Mouse (Mus musculus) limb, embryonic 10.5 days (tissue): Measurements from ENCODE around the gene Brpf1. TPM values are rescaled to one million over a fixed set of nuclear protein-coding genes. Genes with fewer than 3 reads are reported as not detected.
A peak's percentile ranks its signal among the peaks of the same experiment; 100 is the strongest.

Source experiments
- DNase-seq: peaks from one replicate; pipeline ENCODE4 v3.0.0-alpha.2; 2017; ENCODE audit warnings: low spot score
- H3K27ac ChIP-seq: fragments of 300-500 bp; sonication (generic); 2 replicates; pipeline ENCODE4 v1.5.1; 2016; ENCODE audit warnings: mild to moderate bottlenecking
- H3K27me3 ChIP-seq: fragments of 300-500 bp; sonication (generic); 2 replicates; pipeline ENCODE4 v1.6.1; 2016; ENCODE audit warnings: low read depth, mild to moderate bottlenecking; ENCODE audit not compliant: poor library complexity, severe bottlenecking
- H3K36me3 ChIP-seq: fragments of 300-500 bp; sonication (generic); 2 replicates; pipeline ENCODE4 v1.6.1; 2016; ENCODE audit warnings: mild to moderate bottlenecking, moderate library complexity
- H3K4me1 ChIP-seq: fragments of 300-500 bp; sonication (generic); 2 replicates; pipeline ENCODE4 v1.6.1; 2016
- H3K4me3 ChIP-seq: fragments of 300-500 bp; sonication (generic); 2 replicates; pipeline ENCODE4 v1.5.1; 2016; ENCODE audit warnings: mild to moderate bottlenecking, moderate library complexity
- H3K9me3 ChIP-seq: fragments of 300-500 bp; sonication (generic); replicated peaks from 2 replicates; pipeline ENCODE4 v1.6.1; 2016; ENCODE audit warnings: mild to moderate bottlenecking
- WGBS: fragments of 180-500 bp; shearing (Covaris S2); methylation state at CpG from one replicate; pipeline ENCODE4 v1.1.7; 2016; 5-methylcytosine and 5-hydroxymethylcytosine counted together
- polyA plus RNA-seq: library from polyadenylated mRNA; unstranded; fragments of >200 nt; fragmentation: Nextera tagmentation; extraction: Ambion mirVana; gene quantifications from 2 replicates; pipeline ENCODE4 v1.2.1, GENCODE M21; 2016

The Brpf1 gene
- polyA plus RNA-seq, 1 experiment from 2014 or later: 28.0 TPM

DNA sequence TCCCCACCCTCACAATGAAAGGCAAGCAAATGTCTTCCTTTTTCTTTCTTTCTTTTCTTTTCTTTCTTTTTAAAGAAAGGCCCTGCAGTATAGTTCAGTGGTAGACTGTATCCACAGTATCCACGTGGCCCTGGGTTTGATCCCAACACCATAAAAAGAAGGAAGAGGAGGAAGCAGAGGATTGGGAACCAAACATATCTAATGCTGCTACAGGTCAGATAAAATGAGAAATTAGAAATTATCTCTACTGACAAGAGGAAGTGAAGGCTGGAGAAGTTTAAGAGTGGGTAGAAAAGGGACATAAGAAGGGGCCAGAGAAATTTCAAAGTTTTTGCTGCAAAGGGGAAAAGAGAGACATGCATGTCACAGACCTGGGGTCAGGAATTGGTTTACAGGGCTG, 20.6 kb upstream of the Brpf1 start:
- H3K9me3 ChIP-seq: no peaks in the 10 kb centered on the region
- no peak overlapping the region for H3K4me3 ChIP-seq
- H3K36me3 ChIP-seq: no peaks in the 10 kb centered on the region
- 66% methylated on average over 1 of the region's 1 CpGs for WGBS
- DNase-seq: no peak
- peaks cover 46% of the 10 kb centered on the region for H3K27me3 ChIP-seq
- H3K27ac ChIP-seq: no peak overlapping the region
- H3K4me1 ChIP-seq: peaks cover 13% of the 10 kb centered on the region

DNA sequence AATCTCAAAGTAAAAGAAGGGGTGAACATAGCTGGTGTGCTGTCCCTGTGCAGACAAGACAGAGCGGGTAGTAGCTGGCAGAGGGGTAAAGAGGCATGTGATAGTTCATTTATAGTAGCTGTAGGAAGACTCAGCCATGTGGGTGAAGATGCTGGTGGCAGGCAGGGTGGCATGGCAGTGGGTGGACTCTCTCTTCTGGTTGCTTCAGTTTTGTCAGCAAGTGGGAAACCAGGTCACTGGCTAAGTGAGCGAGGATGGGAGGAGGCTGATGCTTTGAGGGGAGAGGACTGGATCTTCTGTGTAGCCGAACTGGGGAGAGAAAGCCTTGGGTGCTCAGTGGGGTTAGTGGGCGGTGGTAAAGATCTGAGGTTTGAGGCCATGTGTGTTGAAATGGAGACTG, 19.7 kb upstream of the Brpf1 start:
- Histone ChIP-seq H3K27me3 (peaks cover 36% of the 10 kb centered on the region), H3K4me1 (peaks cover 10% of the 10 kb centered on the region), H3K36me3 (no peaks in the 10 kb centered on the region), H3K4me3 (no peak overlapping the region), H3K9me3 (no peaks in the 10 kb centered on the region), H3K27ac (no peak overlapping the region)
- no peak for DNase-seq
- WGBS: 77% methylated on average over 4 of the region's 4 CpGs

- Histone ChIP-seq H3K4me1 (no peaks in the 10 kb centered on the region), H3K36me3 (no peaks in the 10 kb centered on the region), H3K27me3 (peaks cover 15% of the 10 kb centered on the region), H3K27ac (no peak overlapping the region), H3K9me3 (no peaks in the 10 kb centered on the region), H3K4me3 (no peak overlapping the region)
- no peak for DNase-seq
- WGBS: 94% methylated on average over 15 of the region's 15 CpGs
Observed at GRCm38 (mm10) chr6:113289346-113289745, 17.6 kb upstream of the Brpf1 start.

DNA sequence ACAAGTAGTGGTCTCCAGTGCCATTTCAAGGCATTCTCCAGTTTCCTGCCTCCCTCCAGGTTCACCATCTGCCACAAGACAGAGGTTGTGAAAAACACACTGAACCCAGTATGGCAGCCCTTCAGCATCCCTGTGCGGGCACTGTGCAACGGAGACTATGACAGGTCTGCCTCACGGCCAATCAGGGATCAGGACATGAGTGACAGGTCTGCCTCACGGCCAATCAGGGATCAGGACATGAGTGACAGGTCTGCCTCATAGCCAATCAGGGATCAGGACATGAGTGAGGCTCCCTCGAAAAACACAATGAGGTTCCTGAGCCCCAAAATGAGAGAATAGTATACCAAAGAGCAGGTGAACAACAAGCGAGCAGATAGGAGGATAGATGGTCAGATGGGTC, 16.6 kb upstream of the Brpf1 start:
- Histone ChIP-seq H3K4me1 (no peaks in the 10 kb centered on the region), H3K27ac (no peak overlapping the region), H3K36me3 (no peaks in the 10 kb centered on the region), H3K9me3 (no peaks in the 10 kb centered on the region), H3K27me3 (peaks cover 5% of the 10 kb centered on the region), H3K4me3 (no peak overlapping the region)
- WGBS: 70% methylated on average over 6 of the region's 6 CpGs
- no peak for DNase-seq

DNA sequence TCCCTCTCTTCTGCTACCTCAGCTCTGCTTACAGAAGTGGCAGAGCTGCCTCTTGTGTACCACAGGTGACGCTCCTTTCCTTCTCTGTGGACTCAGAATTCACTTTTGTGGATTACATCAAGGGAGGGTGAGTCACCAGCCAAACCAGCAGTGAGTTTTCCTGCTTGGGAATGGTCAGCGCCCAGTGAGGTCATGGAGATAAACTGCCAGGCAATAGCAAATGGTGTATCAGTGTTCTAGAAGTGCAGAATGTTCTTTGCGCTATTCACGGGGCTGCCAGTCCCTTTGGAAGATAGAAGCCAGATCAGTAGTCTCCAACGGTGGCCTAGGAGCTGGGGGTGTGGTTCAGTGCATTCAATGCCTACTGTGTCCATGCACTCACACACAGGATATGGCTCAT, 14.0 kb upstream of the Brpf1 start:
- H3K4me3 ChIP-seq: no peak overlapping the region
- 81% methylated on average over 5 of the region's 5 CpGs for WGBS
- H3K27me3 ChIP-seq: no peaks in the 10 kb centered on the region
- no peak overlapping the region for H3K27ac ChIP-seq
- no peaks in the 10 kb centered on the region for H3K4me1 ChIP-seq
- DNase-seq: no peak
- H3K9me3 ChIP-seq: no peaks in the 10 kb centered on the region
- no peaks in the 10 kb centered on the region for H3K36me3 ChIP-seq

DNA sequence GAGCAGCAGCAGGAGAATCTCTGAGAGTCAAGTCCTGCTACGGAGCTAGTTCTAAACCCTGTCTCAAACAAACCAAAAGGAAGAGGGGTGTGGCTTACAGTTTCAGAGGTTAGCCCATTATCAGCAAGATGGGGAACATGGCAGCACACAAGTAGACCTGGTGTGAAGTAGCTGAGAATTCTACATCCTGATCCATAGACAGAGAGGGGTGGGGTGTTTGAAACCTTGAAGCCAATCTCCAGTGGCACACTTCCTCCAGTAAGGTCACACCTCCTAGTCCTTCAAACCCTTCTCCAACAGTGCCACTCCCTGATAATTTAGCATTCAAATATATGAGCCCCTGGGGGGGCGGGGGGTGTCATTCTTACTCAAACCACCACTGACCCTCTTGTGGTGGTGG, 10.9 kb upstream of the Brpf1 start:
- Histone ChIP-seq H3K27ac (no peak overlapping the region), H3K36me3 (no peaks in the 10 kb centered on the region), H3K4me1 (no peaks in the 10 kb centered on the region), H3K9me3 (no peaks in the 10 kb centered on the region), H3K27me3 (no peaks in the 10 kb centered on the region), H3K4me3 (no peak overlapping the region)
- 83% methylated on average over 2 of the region's 2 CpGs for WGBS
- DNase-seq: no peak

DNA sequence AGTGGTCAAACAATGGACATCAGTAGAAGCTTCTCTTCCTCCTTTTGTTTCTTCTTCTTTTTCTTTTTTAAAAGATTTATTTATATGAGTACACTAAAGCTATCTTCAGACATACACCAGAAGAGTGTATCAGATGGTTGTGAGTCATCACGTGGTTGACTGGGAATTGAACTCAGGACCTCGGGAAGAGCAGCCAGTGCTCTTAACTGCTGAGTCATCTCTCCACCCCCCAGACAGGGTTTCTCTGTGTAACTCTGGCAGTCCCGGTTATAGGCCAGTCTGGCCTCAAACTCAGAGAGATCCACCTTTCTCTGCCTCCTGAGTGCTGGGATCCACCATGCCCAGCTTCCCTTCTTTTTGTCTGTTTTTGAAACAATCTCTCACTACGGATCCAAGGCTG, 10.3 kb upstream of the Brpf1 start:
- Histone ChIP-seq H3K4me1 (no peaks in the 10 kb centered on the region), H3K9me3 (no peaks in the 10 kb centered on the region), H3K36me3 (no peaks in the 10 kb centered on the region), H3K27ac (no peak overlapping the region), H3K27me3 (no peaks in the 10 kb centered on the region), H3K4me3 (no peak overlapping the region)
- 76% methylated on average over 4 of the region's 4 CpGs for WGBS
- DNase-seq: no peak

GRCm38 (mm10) chr6:113301350-113301749, 5.6 kb upstream of the Brpf1 start:
- H3K27ac ChIP-seq: no peak overlapping the region
- 81% methylated on average over 5 of the region's 5 CpGs for WGBS
- H3K9me3 ChIP-seq: no peaks in the 10 kb centered on the region
- H3K4me1 ChIP-seq: no peaks in the 10 kb centered on the region; the same call in 1 of the 2 replicates
- no peaks in the 10 kb centered on the region for H3K27me3 ChIP-seq
- DNase-seq: no peak
- no peaks in the 10 kb centered on the region for H3K36me3 ChIP-seq
- H3K4me3 ChIP-seq: no peak overlapping the region

DNA sequence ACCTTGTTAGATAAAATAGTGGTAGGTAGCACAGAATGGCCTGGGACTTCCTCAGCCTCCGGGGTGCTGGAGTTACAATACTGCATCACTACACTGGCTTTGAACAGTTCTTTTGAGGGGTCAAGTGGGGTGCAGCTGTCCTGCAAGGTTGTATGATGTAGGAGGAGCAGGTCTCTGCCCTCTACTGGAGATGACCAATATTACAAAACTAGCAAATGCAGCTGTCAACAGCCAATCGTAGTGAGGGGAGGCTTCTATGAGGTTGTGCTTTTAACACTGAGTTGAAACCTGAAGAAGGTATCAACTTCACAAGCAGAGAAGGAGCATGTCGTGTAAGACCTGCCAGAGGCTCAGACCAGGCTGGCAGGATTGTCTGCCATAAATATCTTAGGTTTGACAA, 4.7 kb upstream of the Brpf1 start:
- H3K36me3 ChIP-seq: no peaks in the 10 kb centered on the region
- DNase-seq: no peak
- no peaks in the 10 kb centered on the region for H3K9me3 ChIP-seq
- H3K4me1 ChIP-seq: no peaks in the 10 kb centered on the region; the same call in 1 of the 2 replicates
- no peak overlapping the region for H3K27ac ChIP-seq
- no peak overlapping the region for H3K4me3 ChIP-seq
- 35% methylated on average over 3 of the region's 3 CpGs for WGBS
- no peaks in the 10 kb centered on the region for H3K27me3 ChIP-seq

DNA sequence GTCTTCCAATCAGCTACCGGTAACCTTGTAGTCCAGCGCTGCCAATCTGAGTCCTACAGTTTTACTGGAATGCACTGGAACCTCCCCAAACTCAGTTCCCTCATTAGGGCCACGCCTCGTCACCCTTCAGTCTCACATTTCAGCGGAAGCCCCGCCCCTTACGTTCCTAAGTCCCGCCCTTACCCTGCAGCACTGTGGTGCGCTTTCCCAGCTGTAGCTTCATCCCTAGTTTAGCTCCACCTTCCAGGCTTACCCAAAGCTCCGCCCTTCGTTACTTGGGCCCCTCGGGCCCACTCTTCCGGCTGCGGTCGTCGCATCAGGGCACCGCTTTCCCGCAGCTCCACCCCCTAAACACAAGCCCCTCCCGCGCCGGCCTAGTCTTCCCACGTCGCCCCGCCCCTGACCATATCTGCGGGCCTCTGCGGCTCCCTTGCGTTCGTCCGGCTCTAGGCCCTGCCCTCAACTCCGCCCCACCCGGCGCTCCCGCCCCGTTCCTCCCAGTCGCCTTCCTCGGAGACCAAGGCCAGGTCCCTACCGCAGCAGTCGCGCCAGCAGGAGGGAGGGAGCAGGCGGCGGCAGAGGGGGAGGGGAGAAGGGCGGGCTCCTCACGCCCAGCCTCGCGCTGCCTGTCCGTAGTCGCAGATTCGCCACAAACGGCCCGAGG, 483 bp upstream of the Brpf1 start:
- Histone ChIP-seq H3K27ac (peak overlapping the region; percentile 99), H3K4me3 (peak overlapping the region; percentile 83), H3K9me3 (no peaks in the 10 kb centered on the region), H3K36me3 (peaks cover 24% of the 10 kb centered on the region), H3K4me1 (peaks cover 13% of the 10 kb centered on the region), H3K27me3 (no peaks in the 10 kb centered on the region)
- WGBS: under 1% methylated on average over 50 of the region's 50 CpGs
- peak; percentile 98 for DNase-seq

DNA sequence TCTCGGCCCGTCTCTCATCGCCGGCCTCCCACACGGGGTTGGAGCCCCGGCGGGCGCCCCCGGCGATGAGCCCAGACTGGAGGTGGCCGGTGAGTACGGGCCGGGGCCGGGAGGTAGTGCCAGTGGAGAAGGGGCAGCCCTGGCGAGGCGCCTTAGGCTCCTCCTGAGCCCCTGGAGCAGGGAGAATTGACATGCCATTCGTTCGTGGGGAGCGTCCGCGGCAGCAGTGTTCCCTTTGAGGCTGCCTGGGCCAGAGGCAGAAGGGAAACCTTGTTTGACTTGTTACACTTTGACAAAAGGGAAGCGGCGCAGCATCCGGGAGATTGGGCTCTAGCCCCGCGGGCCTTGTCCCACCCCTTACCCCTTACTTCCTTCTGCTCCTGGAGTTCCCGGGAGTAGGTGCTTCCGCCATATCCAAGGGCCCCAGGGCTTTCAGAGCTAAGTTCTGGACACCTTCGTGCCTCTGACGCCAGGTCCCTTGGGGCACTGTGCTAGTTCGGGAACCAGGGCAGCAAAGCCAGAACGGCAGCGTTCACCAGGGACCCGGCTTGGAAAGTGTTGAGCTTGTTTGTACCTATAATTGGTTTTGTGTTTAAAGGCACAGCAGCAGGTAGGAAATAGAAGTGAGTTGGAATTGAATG, 664 bp downstream of the Brpf1 start:
- under 1% methylated on average over 34 of the region's 34 CpGs for WGBS
- Histone ChIP-seq H3K27ac (peak overlapping the region; percentile 99), H3K27me3 (no peaks in the 10 kb centered on the region), H3K4me3 (peak overlapping the region; percentile 83), H3K9me3 (no peaks in the 10 kb centered on the region), H3K4me1 (peaks cover 13% of the 10 kb centered on the region), H3K36me3 (peaks cover 35% of the 10 kb centered on the region)
- DNase-seq: peak; percentile 54

DNA sequence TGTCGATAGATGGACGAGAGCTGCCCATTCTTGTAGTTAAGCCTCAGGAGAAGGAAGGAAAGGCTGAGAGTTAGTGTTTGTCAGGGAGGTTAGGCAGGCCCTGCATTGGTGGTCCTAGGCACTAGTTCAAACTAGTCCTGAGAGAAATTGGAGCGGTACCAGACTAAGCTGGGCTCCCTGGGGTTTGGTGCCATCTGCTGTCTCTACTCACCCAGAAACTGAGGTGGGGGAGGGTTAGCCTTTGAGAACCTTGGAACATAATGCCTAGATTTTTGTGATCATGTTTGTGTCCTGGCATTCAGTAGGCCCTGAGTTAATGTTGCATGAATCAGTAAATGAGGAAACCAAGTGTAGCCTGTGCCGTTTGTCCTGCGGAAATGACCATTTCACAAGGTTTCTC, 1.2 kb downstream of the Brpf1 start:
- peaks cover 13% of the 10 kb centered on the region for H3K4me1 ChIP-seq
- DNase-seq: no peak
- no peaks in the 10 kb centered on the region for H3K9me3 ChIP-seq
- 36% methylated on average over 5 of the region's 5 CpGs for WGBS
- H3K27ac ChIP-seq: peak overlapping the region; percentile 99; the same call in 1 of the 2 replicates
- peak overlapping the region; percentile 83 for H3K4me3 ChIP-seq
- H3K36me3 ChIP-seq: peaks cover 40% of the 10 kb centered on the region
- H3K27me3 ChIP-seq: no peaks in the 10 kb centered on the region

DNA sequence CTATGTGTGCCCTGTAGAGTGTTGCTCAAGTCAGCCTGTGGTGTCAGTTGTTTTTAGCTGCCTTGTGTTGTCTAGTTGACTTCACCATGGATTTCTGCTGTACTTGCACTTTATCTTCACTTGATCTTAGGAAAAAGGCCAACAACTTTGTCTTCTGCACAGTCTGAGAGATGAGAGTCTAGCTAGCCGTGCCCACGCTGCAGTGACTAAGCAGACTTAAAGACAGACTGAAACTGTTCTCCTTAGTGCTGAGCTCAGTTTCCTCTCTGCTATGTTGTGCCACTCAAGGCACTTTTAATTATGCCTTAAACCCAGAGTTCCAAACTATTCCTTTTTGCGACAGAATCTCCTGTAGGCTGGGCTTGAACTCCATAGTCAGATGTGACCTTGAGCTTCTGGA, 9.0 kb downstream of the Brpf1 start:
- DNase-seq: no peak
- 95% methylated on average over 3 of the region's 3 CpGs for WGBS
- Histone ChIP-seq H3K27ac (no peak overlapping the region), H3K9me3 (no peaks in the 10 kb centered on the region), H3K36me3 (peaks cover 99% of the 10 kb centered on the region), H3K27me3 (no peaks in the 10 kb centered on the region), H3K4me1 (no peaks in the 10 kb centered on the region), H3K4me3 (no peak overlapping the region)
